Comparison of ENCODE assay signal across 38 mouse cellular contexts in genomic region chr4:63384262-63384661, GRCm38 (mm10). TPM values are rescaled to one million over a fixed set of nuclear protein-coding genes. Genes with fewer than 3 reads are reported as not detected.
DNase-seq lines count a peak whose midpoint lies in the region; ATAC-seq lines count a peak whose summit lies in the region.
"Had no signal": no experiment of that assay in that cellular context is flagged by ENCODE, and none has a peak within 500 bp of the region (broad histone marks: within the 10 kb centered on the region; RNA-seq: fewer than 3 reads in every experiment).

No protein-coding gene starts in this region.

- peak overlapping the region; percentile 61 for H3K9ac ChIP-seq in liver, embryonic 13.5 days
- H3K9ac ChIP-seq: embryonic facial prominence, embryonic 15.5 days; hindbrain, embryonic 13.5 days; limb, embryonic 12.5 days; midbrain, embryonic 15.5 days had no signal

- peak overlapping the region; percentile 86 for H3K27ac ChIP-seq in liver, embryonic 13.5 days
- H3K27ac ChIP-seq: embryonic facial prominence, embryonic 10.5 days; embryonic facial prominence, embryonic 15.5 days; hindbrain, embryonic 13.5 days; limb, embryonic 12.5 days; midbrain, embryonic 15.5 days had no signal

- DNase-seq in T-cell, adult 2 months (ENCODE audit: low spot score) = peak; percentile 41
- DNase-seq in liver, embryonic 13.5 days = no peak
- DNase-seq in gastrocnemius, postnatal 25 days = no peak
- DNase-seq in left cerebral cortex, postnatal 36 days (ENCODE audit: low spot score in 2 of 2) = no peak
- DNase-seq in thymus, postnatal 0 days (ENCODE audit: low spot score) = no peak
- DNase-seq: adrenal gland, adult 2 months; adrenal gland, postnatal 36 days; B cell, adult 2 months; cerebellum, adult 2 months; cerebellum, postnatal 14 days; gastrocnemius, postnatal 36 days; heart, adult 18-20 months; heart, postnatal 4 days; kidney, adult 9 months; kidney, postnatal 10 days; layer of hippocampus, adult 9-11 months; lung, adult 18-20 months; lung, postnatal 4 days; thymus, adult 18-20 months; thymus, postnatal 4 days had no signal

- H3K4me1 ChIP-seq in liver, embryonic 13.5 days (replicated peaks) = peaks cover 62% of the 10 kb centered on the region

- H3K4me2 ChIP-seq in liver, embryonic 13.5 days = no peak overlapping the region
- H3K4me2 ChIP-seq: embryonic facial prominence, embryonic 15.5 days; heart, embryonic 11.5 days; hindbrain, embryonic 13.5 days; limb, embryonic 12.5 days; midbrain, embryonic 15.5 days had no signal

- no peaks in the 10 kb centered on the region for H3K27me3 ChIP-seq in liver, embryonic 13.5 days
- H3K27me3 ChIP-seq: embryonic facial prominence, embryonic 15.5 days; hindbrain, embryonic 13.5 days; limb, embryonic 12.5 days; midbrain, embryonic 15.5 days had no signal

- no peak overlapping the region for H3K4me3 ChIP-seq in liver, embryonic 13.5 days (replicated peaks)
- H3K4me3 ChIP-seq: embryonic facial prominence, embryonic 10.5 days; embryonic facial prominence, embryonic 15.5 days; hindbrain, embryonic 13.5 days; limb, embryonic 12.5 days; midbrain, embryonic 15.5 days had no signal

- ATAC-seq in erythroid progenitor cell, adult 5-6 weeks (replicated peaks; ENCODE audit: low FRiP score, poor library complexity, severe bottlenecking) = peak; percentile 71
- ATAC-seq in liver, embryonic 13.5 days (ENCODE audit: low read depth) = peak; percentile 73
- ATAC-seq in megakaryocyte progenitor cell, adult 5-6 weeks (replicated peaks; ENCODE audit: poor library complexity) = 0 out of 2 replicates have a peak, but pooled peaks have one; percentile 14
- ATAC-seq: forebrain, embryonic 14.5 days; intestine, postnatal 0 days; lung, postnatal 0 days; midbrain, embryonic 15.5 days had no signal

- peaks cover 30% of the 10 kb centered on the region for H3K36me3 ChIP-seq in liver, embryonic 13.5 days
- H3K36me3 ChIP-seq: midbrain, embryonic 15.5 days had no signal

- WGBS in liver, embryonic 13.5 days (ENCODE audit: insufficient replicate concordance) = 69% methylated on average over 4 of the region's 4 CpGs

- intact Hi-C loops in left cerebral cortex, postnatal 36 days (cut with DNase I) = no loop called here

- H3K9me3 ChIP-seq in liver, embryonic 13.5 days (replicated peaks) = no peaks in the 10 kb centered on the region
- H3K9me3 ChIP-seq: embryonic facial prominence, embryonic 10.5 days; embryonic facial prominence, embryonic 15.5 days; hindbrain, embryonic 13.5 days; limb, embryonic 12.5 days; midbrain, embryonic 15.5 days had no signal

RNA-seq across cellular contexts. Expression of gene Akna, which starts 18.9 kb away (rescaled TPM):
- 18.7 and 26.4 TPM in 2 replicates for total RNA-seq in erythroid progenitor cell, adult 5-6 weeks (2015; ENCODE audit: low replicate concordance)
- 12.0 and 13.1 TPM in 2 replicates for total RNA-seq in erythroid progenitor cell, adult 5-6 weeks (2017; ENCODE audit: low replicate concordance)
- 3.0 and 3.8 TPM in 2 replicates for polyA plus RNA-seq in liver, embryonic 13.5 days (2015; fragmentation: Nextera tagmentation; extraction: Ambion mirVana)
- total RNA-seq in megakaryocyte progenitor cell, adult 5-6 weeks (2015) = 20.9 and 26.7 TPM in 2 replicates
- total RNA-seq in megakaryocyte progenitor cell, adult 5-6 weeks (2017) = 11.8 and 13.7 TPM in 2 replicates
- total RNA-seq in gastrocnemius, postnatal 25 days (2021) = 1 to 10 TPM; 1.1 to 1.4 TPM
- total RNA-seq in left cerebral cortex, postnatal 36 days (2021) = 1 to 10 TPM; 2.5 to 4.4 TPM
- polyA plus RNA-seq in thymus, postnatal 0 days (2015; fragmentation: Nextera tagmentation; extraction: Ambion mirVana) = 20.6 and 25.9 TPM in 2 replicates

RNA-seq across cellular contexts. Expression of gene Orm2, which starts 22.0 kb away (rescaled TPM):
- total RNA-seq in erythroid progenitor cell, adult 5-6 weeks (2015; ENCODE audit: low replicate concordance) = not detected in 2 replicates
- not detected in 2 replicates for total RNA-seq in erythroid progenitor cell, adult 5-6 weeks (2017; ENCODE audit: low replicate concordance)
- polyA plus RNA-seq in liver, embryonic 13.5 days (2015; fragmentation: Nextera tagmentation; extraction: Ambion mirVana) = not detected in 2 replicates
- total RNA-seq in megakaryocyte progenitor cell, adult 5-6 weeks (2015) = not detected in 2 replicates
- not detected in 2 replicates for total RNA-seq in megakaryocyte progenitor cell, adult 5-6 weeks (2017)
- 1 to 10 TPM in 1 of 2 experiments, not detected in 1; 1.8 TPM for total RNA-seq in gastrocnemius, postnatal 25 days (2021)
- not detected for total RNA-seq in left cerebral cortex, postnatal 36 days (2021)
- polyA plus RNA-seq in thymus, postnatal 0 days (2015; fragmentation: Nextera tagmentation; extraction: Ambion mirVana) = 0.17 and 0.33 TPM in 2 replicates
- total RNA-seq: heart, postnatal 4 days; left cerebral cortex, adult 18-20 months; left cerebral cortex, postnatal 14 days; neutrophil, adult 5-6 weeks had no signal
- polyA plus RNA-seq: cerebellum, adult 2 months; embryonic facial prominence, embryonic 10.5 days; forebrain, embryonic 14.5 days; heart, embryonic 11.5 days; heart, embryonic 16.5 days; hindbrain, embryonic 13.5 days; intestine, postnatal 0 days; limb, embryonic 12.5 days; midbrain, embryonic 15.5 days; neural tube, embryonic 11.5 days; small intestine, adult 2 months; stomach, embryonic 16.5 days had no signal

RNA-seq across cellular contexts. Expression of gene Orm3, which starts 28.3 kb away (rescaled TPM):
- total RNA-seq in erythroid progenitor cell, adult 5-6 weeks (2015; ENCODE audit: low replicate concordance) = not detected in 2 replicates
- not detected in 2 replicates for total RNA-seq in erythroid progenitor cell, adult 5-6 weeks (2017; ENCODE audit: low replicate concordance)
- not detected in 2 replicates for polyA plus RNA-seq in liver, embryonic 13.5 days (2015; fragmentation: Nextera tagmentation; extraction: Ambion mirVana)
- total RNA-seq in megakaryocyte progenitor cell, adult 5-6 weeks (2015) = not detected in 2 replicates
- total RNA-seq in megakaryocyte progenitor cell, adult 5-6 weeks (2017) = not detected in 2 replicates
- total RNA-seq in gastrocnemius, postnatal 25 days (2021) = under 1 TPM in 1 of 2 experiments, not detected in 1; 0.38 TPM
- not detected for total RNA-seq in left cerebral cortex, postnatal 36 days (2021)
- not detected in 2 replicates for polyA plus RNA-seq in thymus, postnatal 0 days (2015; fragmentation: Nextera tagmentation; extraction: Ambion mirVana)
- total RNA-seq: gastrocnemius, postnatal 36 days; heart, postnatal 4 days; left cerebral cortex, adult 18-20 months; left cerebral cortex, postnatal 14 days; neutrophil, adult 5-6 weeks had no signal
- polyA plus RNA-seq: cerebellum, adult 2 months; embryonic facial prominence, embryonic 10.5 days; embryonic facial prominence, embryonic 15.5 days; forebrain, embryonic 14.5 days; heart, embryonic 11.5 days; heart, embryonic 16.5 days; hindbrain, embryonic 13.5 days; intestine, postnatal 0 days; limb, embryonic 12.5 days; midbrain, embryonic 15.5 days; neural tube, embryonic 11.5 days; small intestine, adult 2 months; stomach, embryonic 16.5 days had no signal

RNA-seq across cellular contexts. Expression of gene Orm1, which starts 39.9 kb away (rescaled TPM):
- 16.6 and 43.6 TPM in 2 replicates for total RNA-seq in erythroid progenitor cell, adult 5-6 weeks (2015; ENCODE audit: low replicate concordance)
- total RNA-seq in erythroid progenitor cell, adult 5-6 weeks (2017; ENCODE audit: low replicate concordance) = 5.5 and 23.5 TPM in 2 replicates
- not detected in 2 replicates for polyA plus RNA-seq in liver, embryonic 13.5 days (2015; fragmentation: Nextera tagmentation; extraction: Ambion mirVana)
- 1.5 and 4.2 TPM in 2 replicates for total RNA-seq in megakaryocyte progenitor cell, adult 5-6 weeks (2015)
- total RNA-seq in megakaryocyte progenitor cell, adult 5-6 weeks (2017) = 4.7 and 6.6 TPM in 2 replicates
- 10 to 100 TPM in 1 of 2 experiments, under 1 TPM in 1; 0.38 to 13.6 TPM for total RNA-seq in gastrocnemius, postnatal 25 days (2021)
- not detected for total RNA-seq in left cerebral cortex, postnatal 36 days (2021)
- 1.9 and 2.7 TPM in 2 replicates for polyA plus RNA-seq in thymus, postnatal 0 days (2015; fragmentation: Nextera tagmentation; extraction: Ambion mirVana)
- total RNA-seq: heart, postnatal 4 days; left cerebral cortex, adult 18-20 months; left cerebral cortex, postnatal 14 days; neutrophil, adult 5-6 weeks had no signal
- polyA plus RNA-seq: cerebellum, adult 2 months; embryonic facial prominence, embryonic 10.5 days; forebrain, embryonic 14.5 days; heart, embryonic 11.5 days; heart, embryonic 16.5 days; hindbrain, embryonic 13.5 days; intestine, postnatal 0 days; limb, embryonic 12.5 days; midbrain, embryonic 15.5 days; neural tube, embryonic 11.5 days; small intestine, adult 2 months had no signal

Comparison
In these comparisons a context has a peak if more than half of its experiments do, and no peak if none do; other contexts are left out.
1. ATAC-seq: peak in every context shown above with its lines; median percentile 73 in liver, embryonic 13.5 days; 71 in erythroid progenitor cell, adult 5-6 weeks; 14 in megakaryocyte progenitor cell, adult 5-6 weeks.